Mouse (Mus musculus): ENCODE results near the gene Ube2e2. TPM values are rescaled to one million over a fixed set of nuclear protein-coding genes. Genes with fewer than 3 reads are reported as not detected.

Ube2e2 gene
- 3.0 and 4.3 TPM in 2 replicates for polyA plus RNA-seq (2012; ENCODE audit: low replicate concordance)

GRCm38 (mm10) chr14:18893947-18894445, at the start of gene Ube2e2:
Gene Ube2e2 (minus strand): TSS chr14:18894267.

Data from hematopoietic multipotent progenitor cell, adult 10-12 weeks (in vitro differentiated cells).